10 mouse cellular contexts compared by ENCODE assay signal in the genomic region with DNA sequence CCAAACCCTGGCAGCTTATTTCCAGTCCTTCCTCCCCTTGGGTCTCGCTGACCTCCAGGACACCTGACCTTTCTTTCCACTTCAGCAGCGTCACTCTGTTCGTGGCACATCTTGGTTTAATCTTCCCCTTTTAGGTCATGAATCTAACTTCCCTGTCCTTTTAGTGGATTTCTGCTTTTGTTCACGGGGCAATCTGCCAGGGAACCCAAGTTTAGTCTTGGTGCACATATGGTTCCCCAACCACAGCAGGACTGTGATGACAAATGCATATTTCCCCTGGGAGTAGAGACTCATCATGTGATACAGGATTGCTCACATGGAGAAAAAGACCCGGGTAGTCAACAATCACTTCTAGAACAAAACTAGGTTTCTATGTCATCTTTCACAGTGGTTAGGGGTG.
DNase-seq lines count a peak whose midpoint lies in the region; ATAC-seq and TF ChIP-seq lines count a peak whose summit lies in the region.
"Had no signal": no experiment of that assay in that cellular context is flagged by ENCODE, and none has a peak within 500 bp of the region (broad histone marks: within the 10 kb centered on the region; RNA-seq: fewer than 3 reads in every experiment).

No protein-coding gene starts in this region.

- no peak for TF ChIP-seq POLR2A in CH12.LX (IDR thresholded peaks at IDR 0.05; ENCODE audit: low read depth, low read length)

- H3K79me2 ChIP-seq in CH12.LX (replicated peaks; ENCODE audit: control insufficient read depth, extremely low read depth, insufficient read depth, poor library complexity, severe bottlenecking) = no peaks in the 10 kb centered on the region

- no peaks in the 10 kb centered on the region for H3K9me3 ChIP-seq in heart, embryonic 11.5 days (replicated peaks; ENCODE audit: control insufficient read depth, low read length)
- no peaks in the 10 kb centered on the region for H3K9me3 ChIP-seq in CH12.LX (replicated peaks; ENCODE audit: low read length)
- H3K9me3 ChIP-seq: hindbrain, embryonic 12.5 days had no signal

- H3K27ac ChIP-seq in heart, embryonic 11.5 days (ENCODE audit: low read depth, low read length) = no peak overlapping the region
- H3K27ac ChIP-seq in CH12.LX (ENCODE audit: insufficient read depth, low read depth) = no peak overlapping the region
- H3K27ac ChIP-seq: hindbrain, embryonic 12.5 days had no signal

- no peak overlapping the region for H3K9ac ChIP-seq in heart, embryonic 11.5 days (ENCODE audit: low read depth, low read length)
- no peak overlapping the region for H3K9ac ChIP-seq in CH12.LX (ENCODE audit: insufficient read depth, low read depth)
- H3K9ac ChIP-seq: hindbrain, embryonic 12.5 days had no signal

- in situ Hi-C loops in CH12.LX (cut with MboI; ENCODE audit: low pct_ligation_motif_present, low pct_unique_long_range_greater_than_20kb, low sequenced_read_pairs) = no loop called here

- no peak for ATAC-seq in heart, embryonic 11.5 days (replicated peaks; ENCODE audit: insufficient number of reproducible peaks, low FRiP score, low TSS enrichment)

- no peak overlapping the region for H3K4me2 ChIP-seq in heart, embryonic 11.5 days
- no peak overlapping the region for H3K4me2 ChIP-seq in CH12.LX (ENCODE audit: insufficient read depth, low read depth, poor library complexity, severe bottlenecking)
- H3K4me2 ChIP-seq: hindbrain, embryonic 12.5 days had no signal

- whole genome bisulfite sequencing in heart, embryonic 11.5 days (ENCODE audit: insufficient replicate concordance) = 74% methylated on average over 5 of the region's 5 CpGs

- TF ChIP-seq CTCF in CH12.LX (conservative IDR thresholded peaks at IDR 0.05 in 1 of 2, IDR thresholded peaks at IDR 0.05 in 1 of 2; ENCODE audit: low read depth in 2 of 2, low read length in 2 of 2) = no peak

- TF ChIP-seq EP300 in CH12.LX (IDR thresholded peaks at IDR 0.05; ENCODE audit: low read length) = peak; percentile 63; the same call in 1 of the 2 replicates

- intact Hi-C loops in heart, postnatal 10 days (cut with DNase I) = no loop called here
- intact Hi-C loops in left cerebral cortex, postnatal 4 days (cut with DNase I) = no loop called here

- no peak for TF ChIP-seq RAD21 in CH12.LX (IDR thresholded peaks at IDR 0.05; ENCODE audit: low read depth, low read length)

- no peak overlapping the region for H3K4me3 ChIP-seq in heart, embryonic 11.5 days (ENCODE audit: low read depth, low read length)
- no peak overlapping the region for H3K4me3 ChIP-seq in CH12.LX (replicated peaks in 1 of 3; ENCODE audit: low read depth in 2 of 3, low read length in 2 of 3, poor library complexity in 1 of 3)
- H3K4me3 ChIP-seq: erythroblast, embryonic 14.5 days; hindbrain, embryonic 12.5 days had no signal

- 0 out of 2 replicates have a peak, but pooled peaks cover under 1% of the 10 kb centered on the region for H3K4me1 ChIP-seq in heart, embryonic 11.5 days (ENCODE audit: control insufficient read depth, insufficient read depth, low read length)
- peaks cover 5 to 12% of the 10 kb centered on the region in 2 experiments for H3K4me1 ChIP-seq in CH12.LX (ENCODE audit: control insufficient read depth in 1 of 2, insufficient read depth in 2 of 2)
- H3K4me1 ChIP-seq: hindbrain, embryonic 12.5 days had no signal

- H3K27me3 ChIP-seq in heart, embryonic 11.5 days (ENCODE audit: control insufficient read depth, insufficient read depth, low read length) = no peaks in the 10 kb centered on the region
- H3K27me3 ChIP-seq in CH12.LX (replicated peaks) = no peaks in the 10 kb centered on the region
- H3K27me3 ChIP-seq: hindbrain, embryonic 12.5 days had no signal

- dilution Hi-C loops in CH12.LX (cut with MboI; ENCODE audit: extremely low pct_ligation_motif_present, extremely low pct_unique_long_range_greater_than_20kb, low sequenced_read_pairs) = no loop called here

- no peaks in the 10 kb centered on the region for H3K36me3 ChIP-seq in heart, embryonic 11.5 days (ENCODE audit: control insufficient read depth, insufficient read depth, low read length)
- H3K36me3 ChIP-seq in CH12.LX (replicated peaks in 1 of 2; ENCODE audit: control insufficient read depth in 1 of 2, insufficient read depth in 1 of 2, low read length in 1 of 2) = no peaks in the 10 kb centered on the region
- H3K36me3 ChIP-seq: hindbrain, embryonic 12.5 days had no signal

- DNase-seq in heart, adult 11 months = peak; percentile 97
- DNase-seq in CH12.LX (ENCODE audit: extremely low read depth) = peak; percentile 48
- peak; percentile 34 to 38 for DNase-seq in heart, postnatal 10 days
- peak; percentile 4 for DNase-seq in left cerebral cortex, postnatal 4 days
- DNase-seq in thymus, adult 18-20 months = no peak
- no peak for DNase-seq in thymus, postnatal 36 days
- DNase-seq in adrenal gland, postnatal 4 days (ENCODE audit: low spot score in 2 of 2) = no peak

TF ChIP-seq in CH12.LX, 34 proteins besides CTCF, POLR2A, EP300 and RAD21:
- TF ChIP-seq TCF12 (IDR thresholded peaks at IDR 0.05; ENCODE audit: low read depth, low read length) (no peak), TBP (conservative IDR thresholded peaks at IDR 0.05; ENCODE audit: low read depth, low read length) (no peak), ETS1 (conservative IDR thresholded peaks at IDR 0.05; ENCODE audit: low read depth, low read length) (peak; percentile 70), NRF1 (IDR thresholded peaks at IDR 0.05; ENCODE audit: low read depth, low read length) (no peak), CHD1 (IDR thresholded peaks at IDR 0.05; ENCODE audit: low read depth, low read length) (no peak), RCOR1 (conservative IDR thresholded peaks at IDR 0.05; ENCODE audit: low read depth, low read length) (no peak), HCFC1 (IDR thresholded peaks at IDR 0.05; ENCODE audit: low read depth, low read length) (no peak), USF2 (conservative IDR thresholded peaks at IDR 0.05; ENCODE audit: low read depth, low read length) (0 out of 2 replicates have a peak, but pooled peaks have one; percentile 11), NELFE (IDR thresholded peaks at IDR 0.05; ENCODE audit: low read depth, low read length) (no peak), SMC3 (IDR thresholded peaks at IDR 0.05; ENCODE audit: low read depth, low read length) (no peak; the same call in 1 of the 2 replicates), MAFK (IDR thresholded peaks at IDR 0.05; ENCODE audit: insufficient replicate concordance, low read length) (peak; percentile 51; the same call in 1 of the 2 replicates), JUND (conservative IDR thresholded peaks at IDR 0.05; ENCODE audit: low read depth, low read length) (no peak), MXI1 (IDR thresholded peaks at IDR 0.05; ENCODE audit: low read depth, low read length) (no peak), ZNF384 (IDR thresholded peaks at IDR 0.05; ENCODE audit: low read depth, low read length) (no peak), GABPA (IDR thresholded peaks at IDR 0.05; ENCODE audit: insufficient replicate concordance, low read depth, low read length) (no peak), PAX5 (IDR thresholded peaks at IDR 0.05; ENCODE audit: low read length) (no peak), IRF4 (IDR thresholded peaks at IDR 0.05; ENCODE audit: low read depth, low read length) (peak; percentile 64; the same call in 1 of the 2 replicates), MEF2A (IDR thresholded peaks at IDR 0.05; ENCODE audit: borderline replicate concordance, low read depth, low read length) (no peak), ZMIZ1 (IDR thresholded peaks at IDR 0.05; ENCODE audit: low read depth, low read length) (no peak), CHD2 (IDR thresholded peaks at IDR 0.05; ENCODE audit: low read length) (0 out of 2 replicates have a peak, but pooled peaks have one; percentile 25), ELF1 (IDR thresholded peaks at IDR 0.05; ENCODE audit: low read depth, low read length) (no peak), USF1 (IDR thresholded peaks at IDR 0.05; ENCODE audit: low read depth, low read length) (no peak), ZKSCAN1 (IDR thresholded peaks at IDR 0.05; ENCODE audit: borderline replicate concordance, low read depth, low read length) (no peak), MYC (IDR thresholded peaks at IDR 0.05; ENCODE audit: low read depth, low read length) (no peak), JUN (IDR thresholded peaks at IDR 0.05; ENCODE audit: insufficient read depth, low read depth, low read length) (no peak), KAT2A (IDR thresholded peaks at IDR 0.05; ENCODE audit: insufficient replicate concordance, low read length) (no peak), BHLHE40 (IDR thresholded peaks at IDR 0.05; ENCODE audit: low read depth, low read length) (peak; percentile 80), MAZ (IDR thresholded peaks at IDR 0.05; ENCODE audit: low read depth, low read length) (no peak), POLR2AphosphoS2 (IDR thresholded peaks at IDR 0.05; ENCODE audit: low read depth, low read length) (no peak), UBTF (IDR thresholded peaks at IDR 0.05; ENCODE audit: low read depth, low read length) (no peak), E2F4 (IDR thresholded peaks at IDR 0.05; ENCODE audit: insufficient replicate concordance, low read depth, low read length) (no peak), ZC3H11A (IDR thresholded peaks at IDR 0.05; ENCODE audit: low read depth, low read length) (no peak), MAX (IDR thresholded peaks at IDR 0.05; ENCODE audit: low read length) (0 out of 2 replicates have a peak, but pooled peaks have one; percentile 14), SIN3A (IDR thresholded peaks at IDR 0.05; ENCODE audit: low read length) (no peak)

Comparison
In these comparisons a context has a peak if more than half of its experiments do, and no peak if none do; other contexts are left out.
1. DNase-seq: peak in heart, adult 11 months (single experiment), CH12.LX (single experiment), heart, postnatal 10 days (2 of 2) and left cerebral cortex, postnatal 4 days (single experiment); none in thymus, adult 18-20 months (0 of 2), thymus, postnatal 36 days (0 of 2) and adrenal gland, postnatal 4 days (0 of 2).